Mouse (Mus musculus) MEL (cell line): ENCODE results near the gene Cecr2.

Experiments used
- BHLHE40 ChIP-seq: IDR thresholded peaks from 2 replicates; pipeline ENCODE4 v1.6.1; 2012; ENCODE audit warnings: low read depth, mild to moderate bottlenecking, inconsistent platforms, low read length, improper control_type of control experiment, borderline replicate concordance
- CHD1 ChIP-seq: IDR thresholded peaks from 2 replicates; pipeline ENCODE4 v1.6.1; 2012; ENCODE audit warnings: low read depth, mild to moderate bottlenecking, inconsistent platforms, low read length, improper control_type of control experiment
- CTCF ChIP-seq, 3 experiments: IDR thresholded peaks in 2 of 3; conservative IDR thresholded peaks in 1 of 3; 2 replicates each; pipeline ENCODE4 v1.5.1; 2011 to 2012; ENCODE audit warnings: low read length in 3 of 3, low read depth in 2 of 3, mild to moderate bottlenecking in 2 of 3, improper control_type of control experiment in 1 of 3, inconsistent platforms in 1 of 3, mixed read lengths in 1 of 3, moderate library complexity in 1 of 3; ENCODE audit not compliant: control insufficient read depth in 1 of 3, insufficient read depth in 1 of 3, poor library complexity in 1 of 3, severe bottlenecking in 1 of 3
- E2F4 ChIP-seq: IDR thresholded peaks from 2 replicates; pipeline ENCODE4 v1.6.1; 2011; ENCODE audit warnings: low read depth, low read length, improper control_type of control experiment, borderline replicate concordance
- EP300 ChIP-seq, 2 experiments: IDR thresholded peaks; 2 replicates each; pipeline ENCODE4 v1.6.1; 2011; ENCODE audit warnings: improper control_type of control experiment in 2 of 2, low read length in 2 of 2, low read depth in 1 of 2, mild to moderate bottlenecking in 1 of 2
- GATA1 ChIP-seq: IDR thresholded peaks from 2 replicates; pipeline ENCODE4 v1.6.1; 2011; ENCODE audit warnings: low read depth, low read length, improper control_type of control experiment
- MYC ChIP-seq: IDR thresholded peaks from 2 replicates; pipeline ENCODE4 v1.6.1; 2011; ENCODE audit warnings: low read depth, mild to moderate bottlenecking, low read length, improper control_type of control experiment, moderate library complexity
- NELFE ChIP-seq: IDR thresholded peaks from 2 replicates; pipeline ENCODE4 v1.6.1; 2011; ENCODE audit warnings: low read depth, low read length, improper control_type of control experiment
- POLR2A ChIP-seq, 2 experiments: IDR thresholded peaks; 2 replicates each; pipeline ENCODE4 v1.6.1; 2011 to 2012; ENCODE audit warnings: low read length in 2 of 2, mild to moderate bottlenecking in 2 of 2, control low read depth in 1 of 2, improper control_type of control experiment in 1 of 2, low read depth in 1 of 2, moderate library complexity in 1 of 2; ENCODE audit not compliant: control insufficient read depth in 1 of 2, insufficient read depth in 1 of 2, poor library complexity in 1 of 2
- SIN3A ChIP-seq: IDR thresholded peaks from 2 replicates; pipeline ENCODE4 v1.6.1; 2012; ENCODE audit warnings: low read length, improper control_type of control experiment, inconsistent platforms
- TAL1 ChIP-seq: IDR thresholded peaks from 2 replicates; pipeline ENCODE4 v1.6.1; 2012; ENCODE audit warnings: mild to moderate bottlenecking, inconsistent platforms, low read length, moderate library complexity, mixed read lengths
- USF1 ChIP-seq: IDR thresholded peaks from 2 replicates; pipeline ENCODE4 v1.6.1; 2014; ENCODE audit warnings: low read depth, mild to moderate bottlenecking, inconsistent platforms, low read length, improper control_type of control experiment, moderate library complexity
- ZMIZ1 ChIP-seq: IDR thresholded peaks from 2 replicates; pipeline ENCODE4 v1.6.1; 2012; ENCODE audit warnings: low read depth, mild to moderate bottlenecking, inconsistent platforms, low read length, improper control_type of control experiment, moderate library complexity

GRCm38 (mm10) chr6:120777533-120777932, 111.4 kb downstream of the Cecr2 start:
- no peak for TF ChIP-seq CHD1
- no peak for TF ChIP-seq CTCF (IDR thresholded peaks at IDR 0.05 in 2 of 3, conservative IDR thresholded peaks at IDR 0.05 in 1 of 3; ENCODE audit: control insufficient read depth in 1 of 3, insufficient read depth in 1 of 3, low read depth in 2 of 3, low read length in 3 of 3, poor library complexity in 1 of 3, severe bottlenecking in 1 of 3)
- no peak for TF ChIP-seq TAL1
- TF ChIP-seq POLR2A (IDR thresholded peaks at IDR 0.05; ENCODE audit: control insufficient read depth in 1 of 2, insufficient read depth in 1 of 2, low read depth in 1 of 2, low read length in 2 of 2, poor library complexity in 1 of 2), result no peak
- TF ChIP-seq E2F4, result no peak
- no peak for TF ChIP-seq BHLHE40
- no peak for TF ChIP-seq ZMIZ1
- no peak for TF ChIP-seq USF1
- TF ChIP-seq NELFE, result no peak
- no peak for TF ChIP-seq EP300 (IDR thresholded peaks at IDR 0.05; ENCODE audit: low read depth in 1 of 2, low read length in 2 of 2)
- TF ChIP-seq SIN3A, result no peak
- TF ChIP-seq GATA1, result no peak
- no peak for TF ChIP-seq MYC
